Mouse (Mus musculus): ENCODE results near the gene Gja3. TPM values are rescaled to one million over a fixed set of nuclear protein-coding genes. Genes with fewer than 3 reads are reported as not detected.
A peak's percentile ranks its signal among the peaks of the same experiment; 100 is the strongest.

Gene Gja3
- not detected for total RNA-seq (2021)
- long read RNA-seq, experiment 1 = 0 reads
- long read RNA-seq, experiment 2 = 0 reads

- no peak for DNase-seq (ENCODE audit: low spot score in 2 of 2)
Observed at GRCm38 (mm10) chr14:57057563-57058321, at the start of gene Gja3. Gene Gja3, minus strand, starts transcription at chr14:57058100.

GRCm38 (mm10) chr14:57107091-57107490 lies 49.2 kb upstream of the Gja3 start:
- DNase-seq (ENCODE audit: low spot score in 2 of 2) = no peak

GRCm38 (mm10) chr14:57105721-57106120 lies 47.8 kb upstream of the Gja3 start:
- DNase-seq (ENCODE audit: low spot score in 2 of 2) = no peak

- DNase-seq (ENCODE audit: low spot score in 2 of 2) = no peak
Observed at GRCm38 (mm10) chr14:57105111-57105510, 47.2 kb upstream of the Gja3 start.

- peak; percentile 28 to 43 for DNase-seq (ENCODE audit: low spot score in 2 of 2)
Observed at GRCm38 (mm10) chr14:57104106-57105023, 46.5 kb upstream of the Gja3 start, which contains the start of gene Gjb2. Gene Gjb2, minus strand, starts transcription at chr14:57104702.

GRCm38 (mm10) chr14:57103711-57104105 lies 45.8 kb upstream of the Gja3 start:
- DNase-seq (ENCODE audit: low spot score in 2 of 2) = peak; percentile 16 to 28

GRCm38 (mm10) chr14:57103121-57103520 lies 45.2 kb upstream of the Gja3 start:
- no peak for DNase-seq (ENCODE audit: low spot score in 2 of 2)

GRCm38 (mm10) chr14:57101623-57102022 lies 43.7 kb upstream of the Gja3 start:
- no peak for DNase-seq (ENCODE audit: low spot score in 2 of 2)

GRCm38 (mm10) chr14:57095855-57096254 lies 38.0 kb upstream of the Gja3 start:
- no peak for DNase-seq (ENCODE audit: low spot score in 2 of 2)

GRCm38 (mm10) chr14:57093029-57093428 lies 35.1 kb upstream of the Gja3 start:
- DNase-seq (ENCODE audit: low spot score in 2 of 2) = peak; percentile 27 to 35

GRCm38 (mm10) chr14:57090001-57090400 lies 32.1 kb upstream of the Gja3 start:
- no peak for DNase-seq (ENCODE audit: low spot score in 2 of 2)

GRCm38 (mm10) chr14:57089107-57089506 lies 31.2 kb upstream of the Gja3 start:
- DNase-seq (ENCODE audit: low spot score in 2 of 2) = no peak

GRCm38 (mm10) chr14:57084180-57084668 lies 26.3 kb upstream of the Gja3 start:
- DNase-seq (ENCODE audit: low spot score in 2 of 2) = no peak

- DNase-seq (ENCODE audit: low spot score in 2 of 2) = no peak
Observed at GRCm38 (mm10) chr14:57082863-57083262, 25.0 kb upstream of the Gja3 start.

- DNase-seq (ENCODE audit: low spot score in 2 of 2) = no peak
Observed at GRCm38 (mm10) chr14:57075537-57075936, 17.6 kb upstream of the Gja3 start.

GRCm38 (mm10) chr14:57069906-57070305 lies 12.0 kb upstream of the Gja3 start:
- DNase-seq (ENCODE audit: low spot score in 2 of 2) = peak; percentile 43 to 50

GRCm38 (mm10) chr14:57066053-57066452 lies 8.2 kb upstream of the Gja3 start:
- DNase-seq (ENCODE audit: low spot score in 2 of 2) = no peak

- peak; percentile 58 to 63 for DNase-seq (ENCODE audit: low spot score in 2 of 2)
Observed at GRCm38 (mm10) chr14:57060052-57060451, 2.2 kb upstream of the Gja3 start.

- DNase-seq (ENCODE audit: low spot score in 2 of 2) = no peak
Observed at GRCm38 (mm10) chr14:57057204-57057562, 717 bp downstream of the Gja3 start.

GRCm38 (mm10) chr14:57052713-57053112 lies 5.2 kb downstream of the Gja3 start:
- DNase-seq (ENCODE audit: low spot score in 2 of 2) = no peak

- DNase-seq (ENCODE audit: low spot score in 2 of 2) = no peak
Observed at GRCm38 (mm10) chr14:57043863-57044262, 14.0 kb downstream of the Gja3 start.

GRCm38 (mm10) chr14:57041439-57041838 lies 16.5 kb downstream of the Gja3 start:
- DNase-seq (ENCODE audit: low spot score in 2 of 2) = no peak

All from adrenal gland, adult 18-20 months (tissue).